Mouse (Mus musculus) heart, adult 2 months (tissue): ENCODE measurements around the gene Tmem104.

Source experiments
- CTCF ChIP-seq: fragments of 200-600 bp; IDR thresholded peaks from 2 replicates; pipeline ENCODE4 v1.8.1; 2022; ENCODE audit warnings: antibody characterized with exemption, mild to moderate bottlenecking, moderate library complexity
- POLR2A ChIP-seq: fragments of 200-500 bp; IDR thresholded peaks from 2 replicates; pipeline ENCODE4 v1.6.1; 2011; ENCODE audit warnings: mild to moderate bottlenecking, low read depth, low read length, control low read depth; ENCODE audit not compliant: insufficient read depth

- no peak for TF ChIP-seq CTCF
- TF ChIP-seq POLR2A = no peak
Measured at GRCm38 (mm10) chr11:115267061-115267883, 80.0 kb downstream of the Tmem104 start, which contains the start of gene Grin2c.
